Mouse (Mus musculus): ENCODE data around the gene Vti1a.

Vti1a gene

GRCm38 (mm10) chr19:55422311-55423064, 106.4 kb downstream of the Vti1a start:
- peaks cover 37% of the 10 kb centered on the region for H3K4me1 ChIP-seq (replicated peaks; ENCODE audit: low read depth, low read length)
- TF ChIP-seq CTCF (conservative IDR thresholded peaks at IDR 0.05; ENCODE audit: low read length): no peak
- TF ChIP-seq NANOG (IDR thresholded peaks at IDR 0.05; ENCODE audit: borderline replicate concordance, low read length): no peak
- no peak for TF ChIP-seq POU5F1 (IDR thresholded peaks at IDR 0.05; ENCODE audit: borderline replicate concordance, low read length)
- H3K4me3 ChIP-seq (replicated peaks; ENCODE audit: low read length): peak overlapping the region; percentile 29
- H3K9me3 ChIP-seq (ENCODE audit: low read length): no peaks in the 10 kb centered on the region
- no peaks in the 10 kb centered on the region for H3K36me3 ChIP-seq (ENCODE audit: insufficient read depth, low read length)
- no peaks in the 10 kb centered on the region for H3K27me3 ChIP-seq (ENCODE audit: insufficient read depth, low read length)

GRCm38 (mm10) chr19:55423065-55423716, 107.1 kb downstream of the Vti1a start:
- TF ChIP-seq CTCF (conservative IDR thresholded peaks at IDR 0.05; ENCODE audit: low read length): no peak
- no peak for TF ChIP-seq POU5F1 (IDR thresholded peaks at IDR 0.05; ENCODE audit: borderline replicate concordance, low read length)
- no peak for TF ChIP-seq NANOG (IDR thresholded peaks at IDR 0.05; ENCODE audit: borderline replicate concordance, low read length)
- Histone ChIP-seq H3K36me3 (ENCODE audit: insufficient read depth, low read length) (no peaks in the 10 kb centered on the region), H3K27me3 (ENCODE audit: insufficient read depth, low read length) (no peaks in the 10 kb centered on the region), H3K4me1 (replicated peaks; ENCODE audit: low read depth, low read length) (peaks cover 30% of the 10 kb centered on the region), H3K9me3 (ENCODE audit: low read length) (no peaks in the 10 kb centered on the region), H3K4me3 (replicated peaks; ENCODE audit: low read length) (no peak overlapping the region)

- H3K36me3 ChIP-seq (ENCODE audit: insufficient read depth, low read length): no peaks in the 10 kb centered on the region
- no peak overlapping the region for H3K4me3 ChIP-seq (replicated peaks; ENCODE audit: low read length)
- H3K27me3 ChIP-seq (ENCODE audit: insufficient read depth, low read length): no peaks in the 10 kb centered on the region
- TF ChIP-seq NANOG (IDR thresholded peaks at IDR 0.05; ENCODE audit: borderline replicate concordance, low read length) (no peak), POU5F1 (IDR thresholded peaks at IDR 0.05; ENCODE audit: borderline replicate concordance, low read length) (no peak), CTCF (conservative IDR thresholded peaks at IDR 0.05; ENCODE audit: low read length) (no peak)
- peaks cover 23% of the 10 kb centered on the region for H3K4me1 ChIP-seq (replicated peaks; ENCODE audit: low read depth, low read length)
- no peaks in the 10 kb centered on the region for H3K9me3 ChIP-seq (ENCODE audit: low read length)
Observed at GRCm38 (mm10) chr19:55423952-55424351, 107.9 kb downstream of the Vti1a start.

GRCm38 (mm10) chr19:55424507-55424906, 108.4 kb downstream of the Vti1a start:
- no peaks in the 10 kb centered on the region for H3K27me3 ChIP-seq (ENCODE audit: insufficient read depth, low read length)
- H3K36me3 ChIP-seq (ENCODE audit: insufficient read depth, low read length): no peaks in the 10 kb centered on the region
- TF ChIP-seq CTCF (conservative IDR thresholded peaks at IDR 0.05; ENCODE audit: low read length): no peak
- no peak for TF ChIP-seq NANOG (IDR thresholded peaks at IDR 0.05; ENCODE audit: borderline replicate concordance, low read length)
- TF ChIP-seq POU5F1 (IDR thresholded peaks at IDR 0.05; ENCODE audit: borderline replicate concordance, low read length): no peak
- H3K4me1 ChIP-seq (replicated peaks; ENCODE audit: low read depth, low read length): peaks cover 17% of the 10 kb centered on the region
- H3K4me3 ChIP-seq (replicated peaks; ENCODE audit: low read length): no peak overlapping the region
- no peaks in the 10 kb centered on the region for H3K9me3 ChIP-seq (ENCODE audit: low read length)

- no peaks in the 10 kb centered on the region for H3K27me3 ChIP-seq (ENCODE audit: insufficient read depth, low read length)
- H3K4me1 ChIP-seq (replicated peaks; ENCODE audit: low read depth, low read length): no peaks in the 10 kb centered on the region
- no peak overlapping the region for H3K4me3 ChIP-seq (replicated peaks; ENCODE audit: low read length)
- H3K36me3 ChIP-seq (ENCODE audit: insufficient read depth, low read length): no peaks in the 10 kb centered on the region
- TF ChIP-seq NANOG (IDR thresholded peaks at IDR 0.05; ENCODE audit: borderline replicate concordance, low read length) (no peak), CTCF (conservative IDR thresholded peaks at IDR 0.05; ENCODE audit: low read length) (no peak), POU5F1 (IDR thresholded peaks at IDR 0.05; ENCODE audit: borderline replicate concordance, low read length) (no peak)
- H3K9me3 ChIP-seq (ENCODE audit: low read length): no peaks in the 10 kb centered on the region
Observed at GRCm38 (mm10) chr19:55440306-55440705, 124.2 kb downstream of the Vti1a start.

- TF ChIP-seq NANOG (IDR thresholded peaks at IDR 0.05; ENCODE audit: borderline replicate concordance, low read length) (no peak), CTCF (conservative IDR thresholded peaks at IDR 0.05; ENCODE audit: low read length) (no peak), POU5F1 (IDR thresholded peaks at IDR 0.05; ENCODE audit: borderline replicate concordance, low read length) (no peak)
- no peaks in the 10 kb centered on the region for H3K36me3 ChIP-seq (ENCODE audit: insufficient read depth, low read length)
- H3K27me3 ChIP-seq (ENCODE audit: insufficient read depth, low read length): no peaks in the 10 kb centered on the region
- H3K4me3 ChIP-seq (replicated peaks; ENCODE audit: low read length): no peak overlapping the region
- H3K9me3 ChIP-seq (ENCODE audit: low read length): no peaks in the 10 kb centered on the region
- no peaks in the 10 kb centered on the region for H3K4me1 ChIP-seq (replicated peaks; ENCODE audit: low read depth, low read length)
Observed at GRCm38 (mm10) chr19:55443618-55444017, 127.5 kb downstream of the Vti1a start.

GRCm38 (mm10) chr19:55449084-55449483, 133.0 kb downstream of the Vti1a start:
- Histone ChIP-seq H3K4me3 (replicated peaks; ENCODE audit: low read length) (no peak overlapping the region), H3K9me3 (ENCODE audit: low read length) (no peaks in the 10 kb centered on the region), H3K4me1 (replicated peaks; ENCODE audit: low read depth, low read length) (no peaks in the 10 kb centered on the region), H3K36me3 (ENCODE audit: insufficient read depth, low read length) (no peaks in the 10 kb centered on the region), H3K27me3 (ENCODE audit: insufficient read depth, low read length) (no peaks in the 10 kb centered on the region)
- TF ChIP-seq CTCF (conservative IDR thresholded peaks at IDR 0.05; ENCODE audit: low read length): no peak
- no peak for TF ChIP-seq NANOG (IDR thresholded peaks at IDR 0.05; ENCODE audit: borderline replicate concordance, low read length)
- TF ChIP-seq POU5F1 (IDR thresholded peaks at IDR 0.05; ENCODE audit: borderline replicate concordance, low read length): no peak

- H3K4me3 ChIP-seq (replicated peaks; ENCODE audit: low read length): no peak overlapping the region
- TF ChIP-seq POU5F1 (IDR thresholded peaks at IDR 0.05; ENCODE audit: borderline replicate concordance, low read length): no peak
- TF ChIP-seq CTCF (conservative IDR thresholded peaks at IDR 0.05; ENCODE audit: low read length): no peak
- TF ChIP-seq NANOG (IDR thresholded peaks at IDR 0.05; ENCODE audit: borderline replicate concordance, low read length): no peak
- H3K4me1 ChIP-seq (replicated peaks; ENCODE audit: low read depth, low read length): no peaks in the 10 kb centered on the region
- no peaks in the 10 kb centered on the region for H3K9me3 ChIP-seq (ENCODE audit: low read length)
- H3K36me3 ChIP-seq (ENCODE audit: insufficient read depth, low read length): no peaks in the 10 kb centered on the region
- no peaks in the 10 kb centered on the region for H3K27me3 ChIP-seq (ENCODE audit: insufficient read depth, low read length)
Observed at GRCm38 (mm10) chr19:55449506-55449905, 133.4 kb downstream of the Vti1a start.
